Mouse (Mus musculus): ENCODE measurements around the gene Enho.

Enho gene

GRCm38 (mm10) chr4:41631390-41631789 is 8.7 kb downstream of the Enho start:
- no peak for DNase-seq (ENCODE audit: low spot score)

- no peak for DNase-seq (ENCODE audit: low spot score)
Observed at GRCm38 (mm10) chr4:41630196-41630595, 9.9 kb downstream of the Enho start.

- no peak for DNase-seq (ENCODE audit: low spot score)
Observed at GRCm38 (mm10) chr4:41628202-41628927, 11.8 kb downstream of the Enho start.

GRCm38 (mm10) chr4:41622071-41622470 is 18.1 kb downstream of the Enho start:
- DNase-seq (ENCODE audit: low spot score): no peak

GRCm38 (mm10) chr4:41618916-41619746 is 21.0 kb downstream of the Enho start:
- peak; percentile 57 for DNase-seq (ENCODE audit: low spot score)

- peak; percentile 82 for DNase-seq (ENCODE audit: low spot score)
Observed at GRCm38 (mm10) chr4:41615661-41616599, 24.2 kb downstream of the Enho start.

- peak; percentile 69 for DNase-seq (ENCODE audit: low spot score)
Observed at GRCm38 (mm10) chr4:41614156-41614555, 26.0 kb downstream of the Enho start.

GRCm38 (mm10) chr4:41612166-41612565 is 28.0 kb downstream of the Enho start:
- no peak for DNase-seq (ENCODE audit: low spot score)

GRCm38 (mm10) chr4:41610594-41610980 is 29.5 kb downstream of the Enho start:
- DNase-seq (ENCODE audit: low spot score): no peak

- DNase-seq (ENCODE audit: low spot score): no peak
Observed at GRCm38 (mm10) chr4:41609681-41610593, 30.2 kb downstream of the Enho start.

GRCm38 (mm10) chr4:41606784-41607183 is 33.3 kb downstream of the Enho start:
- DNase-seq (ENCODE audit: low spot score): no peak

GRCm38 (mm10) chr4:41604476-41605396 is 35.4 kb downstream of the Enho start:
- no peak for DNase-seq (ENCODE audit: low spot score)

- no peak for DNase-seq (ENCODE audit: low spot score)
Observed at GRCm38 (mm10) chr4:41602818-41603217, 37.3 kb downstream of the Enho start.

All from left cerebral cortex, adult 11 months (tissue).